Mouse (Mus musculus) embryonic fibroblast, embryonic 13.5 days (primary cell): ENCODE data around the gene Sbno2. TPM values are rescaled to one million over a fixed set of nuclear protein-coding genes. Genes with fewer than 3 reads are reported as not detected.

Source experiments
- H3K27ac ChIP-seq: 2 replicates; pipeline ENCODE4 v1.5.1; 2012; ENCODE audit warnings: low read length, control low read depth, inconsistent platforms; ENCODE audit not compliant: insufficient read depth
- H3K4me1 ChIP-seq: 2 replicates; pipeline ENCODE4 v1.6.1; 2011; ENCODE audit warnings: low read length; ENCODE audit not compliant: control insufficient read depth, insufficient read depth
- H3K4me3 ChIP-seq: 2 replicates; pipeline ENCODE4 v1.5.1; 2011; ENCODE audit warnings: mild to moderate bottlenecking, control low read depth, low read length; ENCODE audit not compliant: insufficient read depth
- CTCF ChIP-seq: IDR thresholded peaks from 2 replicates; pipeline ENCODE4 v1.5.1; 2011; ENCODE audit warnings: mild to moderate bottlenecking, control low read depth, low read length, moderate library complexity, borderline replicate concordance; ENCODE audit not compliant: insufficient read depth
- POLR2A ChIP-seq: IDR thresholded peaks from 2 replicates; pipeline ENCODE4 v1.6.1; 2011; ENCODE audit warnings: low read depth, mild to moderate bottlenecking, control low read depth, low read length, moderate library complexity
- polyA plus RNA-seq: library from polyadenylated mRNA; stranded (reverse); fragments of >200 nt; gene quantifications from 2 replicates; pipeline ENCODE4 v1.2.4, GENCODE M21; 2011; ENCODE audit warnings: low read depth; ENCODE audit not compliant: missing spikeins, insufficient read length

Sbno2 gene
- polyA plus RNA-seq, 1 experiment = 53.5 TPM

DNA sequence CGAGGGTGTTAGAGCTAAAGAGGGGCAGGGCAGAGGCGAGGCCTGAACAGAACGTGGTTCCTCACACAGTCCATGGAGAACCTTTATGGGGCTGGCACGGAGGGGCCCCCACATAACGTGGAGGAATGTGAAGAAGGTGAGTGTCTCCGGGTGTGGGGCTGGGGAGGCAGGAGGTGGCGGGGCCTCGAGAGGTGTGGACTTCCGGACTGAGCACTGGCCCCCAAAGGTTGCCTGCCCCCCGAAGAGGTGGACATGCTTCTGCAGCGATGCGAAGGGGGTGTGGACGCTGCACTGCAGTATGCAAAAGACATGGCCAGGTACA lies 84.1 kb downstream of the Sbno2 start:
- Histone ChIP-seq H3K27ac (no peak overlapping the region), H3K4me3 (no peak overlapping the region), H3K4me1 (peaks cover 8% of the 10 kb centered on the region)
- TF ChIP-seq POLR2A (no peak), CTCF (no peak)

DNA sequence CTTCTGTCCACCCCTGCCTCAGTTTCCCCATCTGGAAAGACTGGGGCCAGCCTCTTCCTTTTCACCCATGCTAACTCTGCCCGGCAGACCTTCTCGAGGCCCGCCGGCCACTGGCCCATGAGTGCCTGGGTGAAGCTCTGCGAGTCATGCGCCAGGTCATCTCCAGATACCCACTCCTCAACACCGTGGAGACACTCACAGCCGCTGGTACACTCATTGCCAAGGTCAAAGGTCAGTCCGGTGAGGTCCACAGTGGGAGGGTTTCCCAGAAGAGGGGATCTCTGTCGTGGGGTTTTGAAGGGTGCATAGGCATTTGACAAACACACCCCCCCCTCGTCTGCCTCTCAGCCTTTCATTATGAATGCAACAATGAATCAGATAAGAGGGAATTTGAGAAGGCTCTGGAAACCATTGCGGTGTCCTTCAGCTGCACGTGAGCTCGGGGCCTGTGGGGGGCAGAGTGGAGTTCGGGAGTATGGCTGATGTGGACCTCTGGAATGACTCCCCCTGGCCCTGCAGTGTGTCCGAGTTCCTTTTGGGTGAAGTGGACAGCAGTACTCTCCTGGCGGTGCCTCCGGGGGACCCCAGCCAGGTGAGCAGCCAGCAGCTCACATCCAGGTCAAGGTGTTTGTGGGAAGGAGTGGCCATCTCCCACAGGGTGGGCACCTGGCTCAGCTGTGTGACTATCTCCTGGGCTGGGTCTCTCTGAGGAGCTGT lies 84.6 kb downstream of the Sbno2 start:
- Histone ChIP-seq H3K4me1 (peaks cover 8% of the 10 kb centered on the region), H3K4me3 (no peak overlapping the region), H3K27ac (no peak overlapping the region)
- no peak for TF ChIP-seq POLR2A
- TF ChIP-seq CTCF = no peak

DNA sequence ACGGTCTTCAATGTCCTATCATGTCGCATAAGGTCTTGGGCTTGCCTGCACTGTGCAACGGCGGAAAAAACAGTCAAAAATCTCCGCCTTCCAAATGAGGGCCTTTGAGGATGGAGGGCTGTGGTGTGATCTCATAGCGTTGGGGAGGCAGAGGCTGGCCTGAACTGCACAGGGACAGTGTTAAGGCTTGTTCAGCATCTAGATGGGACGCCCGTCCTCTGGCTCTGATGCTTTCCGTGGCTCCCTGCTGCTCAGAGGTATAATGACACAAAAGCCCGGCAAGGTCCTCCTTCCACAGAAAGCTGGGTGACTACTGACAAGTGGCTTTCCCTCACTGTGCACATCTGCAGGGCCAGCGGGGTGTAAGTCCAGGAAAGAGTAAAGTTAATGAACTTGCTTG lies 85.2 kb downstream of the Sbno2 start:
- H3K4me3 ChIP-seq = no peak overlapping the region
- TF ChIP-seq CTCF = no peak
- no peak for TF ChIP-seq POLR2A
- H3K27ac ChIP-seq = no peak overlapping the region
- H3K4me1 ChIP-seq = peaks cover 8% of the 10 kb centered on the region

DNA sequence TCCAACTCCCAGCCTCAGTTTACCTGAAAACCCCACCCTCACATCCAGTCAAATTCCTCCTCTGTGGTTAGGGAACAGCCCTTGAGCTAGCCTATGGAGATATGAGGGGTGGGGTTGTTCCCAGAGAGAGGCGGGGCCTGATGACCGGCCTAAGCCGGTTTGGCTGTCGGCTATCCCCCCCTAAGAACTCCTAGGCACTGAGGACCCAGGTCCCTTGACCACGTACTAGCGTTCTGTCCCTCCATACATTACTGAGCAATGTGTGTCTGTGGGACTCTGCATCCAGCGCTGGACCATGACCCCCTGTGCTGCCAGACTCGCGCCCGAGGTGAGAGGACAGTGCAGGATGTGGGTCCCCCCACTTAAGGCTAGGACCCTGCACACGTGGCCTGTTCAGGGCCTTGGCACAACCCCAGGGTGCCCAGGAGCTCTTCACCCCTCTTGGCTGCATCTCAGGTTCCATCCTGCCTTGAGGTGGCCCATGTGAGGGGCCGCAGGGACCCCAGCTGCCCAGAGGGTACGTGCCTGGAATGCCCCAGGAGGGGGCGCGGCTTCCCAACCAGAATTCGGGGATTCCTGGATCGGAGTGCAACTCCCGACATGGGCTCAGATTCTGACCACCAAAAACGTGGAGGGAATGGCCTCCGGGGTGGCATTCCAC lies 85.8 kb downstream of the Sbno2 start:
- Histone ChIP-seq H3K4me1 (peaks cover 6% of the 10 kb centered on the region), H3K4me3 (no peak overlapping the region), H3K27ac (no peak overlapping the region)
- TF ChIP-seq CTCF (no peak), POLR2A (no peak)

DNA sequence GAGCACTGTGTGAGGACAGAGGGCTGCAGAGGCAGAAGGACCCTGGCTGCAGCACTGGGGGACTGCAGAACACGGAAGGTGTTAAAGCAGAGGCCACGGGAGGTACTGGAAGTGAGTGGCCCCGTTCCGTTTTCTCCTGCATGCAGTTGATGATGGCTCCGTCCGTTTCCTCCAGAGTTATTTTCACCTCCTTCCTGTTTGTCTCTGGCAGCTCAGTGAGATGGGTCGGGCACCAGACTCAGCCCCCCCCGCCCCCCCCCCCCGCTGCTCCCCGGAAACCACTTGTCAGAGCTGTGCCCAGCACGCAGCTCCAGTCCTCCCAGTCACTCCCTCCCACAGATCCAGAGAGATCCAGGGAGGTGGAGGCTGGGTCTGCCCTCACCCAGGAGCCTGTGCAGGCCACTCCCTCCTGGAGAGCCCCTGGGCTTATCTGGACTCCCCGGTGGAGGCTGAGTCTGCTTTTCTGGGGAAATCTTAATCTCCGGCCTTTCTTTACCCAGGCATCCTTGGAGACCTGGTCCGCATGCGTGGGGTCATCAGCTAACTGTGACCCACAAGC lies 86.6 kb downstream of the Sbno2 start:
- H3K4me1 ChIP-seq = no peaks in the 10 kb centered on the region
- H3K4me3 ChIP-seq = no peak overlapping the region
- 0 out of 2 replicates have a peak, but pooled peaks have one; percentile 27 for TF ChIP-seq POLR2A
- TF ChIP-seq CTCF = no peak
- H3K27ac ChIP-seq = peak overlapping the region; percentile 43; the same call in 1 of the 2 replicates

DNA sequence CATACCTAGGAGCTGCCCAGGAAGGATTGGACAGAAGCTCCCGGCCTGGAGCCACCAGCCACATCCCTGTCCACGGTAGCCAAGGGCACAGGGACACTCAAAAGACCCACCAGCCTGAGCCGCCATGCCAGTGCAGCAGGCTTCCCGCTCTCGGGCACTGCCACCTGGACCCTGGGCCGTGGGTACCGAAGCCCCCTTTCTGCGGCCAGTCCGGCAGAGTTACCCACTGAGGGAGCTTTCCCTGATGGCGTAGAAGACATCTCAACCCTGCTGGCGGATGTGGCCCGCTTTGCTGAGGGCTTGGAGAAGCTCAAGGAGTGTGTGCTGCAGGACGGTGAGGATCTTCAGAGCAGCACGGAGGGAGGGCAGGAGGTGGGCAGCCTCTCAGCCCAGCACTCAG lies 87.6 kb downstream of the Sbno2 start:
- no peak overlapping the region for H3K27ac ChIP-seq
- no peak for TF ChIP-seq POLR2A
- no peak for TF ChIP-seq CTCF
- no peaks in the 10 kb centered on the region for H3K4me1 ChIP-seq
- H3K4me3 ChIP-seq = no peak overlapping the region

GRCm38 (mm10) chr10:80017361-80017760 lies 88.0 kb downstream of the Sbno2 start:
- no peak overlapping the region for H3K27ac ChIP-seq
- no peaks in the 10 kb centered on the region for H3K4me1 ChIP-seq
- no peak overlapping the region for H3K4me3 ChIP-seq
- TF ChIP-seq POLR2A = no peak
- TF ChIP-seq CTCF = no peak

DNA sequence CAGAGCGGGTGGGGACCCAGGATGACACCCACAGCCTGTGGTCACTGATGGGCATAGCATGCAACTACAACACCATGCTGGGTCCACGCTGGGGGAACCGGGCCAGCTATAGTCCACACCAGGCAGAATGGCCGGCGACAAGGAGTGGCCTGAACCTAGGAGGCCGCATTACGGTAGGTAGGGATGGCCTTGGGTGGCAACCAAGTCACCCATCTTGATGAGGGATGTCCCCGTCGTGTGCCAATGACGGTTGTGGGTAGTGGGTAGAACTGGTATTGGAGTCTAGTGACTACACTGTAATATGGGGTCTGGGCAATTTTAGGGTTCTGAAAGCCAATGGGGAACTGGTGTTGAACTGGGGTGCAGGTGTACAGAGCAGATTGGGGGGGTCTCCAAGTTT lies 88.4 kb downstream of the Sbno2 start:
- TF ChIP-seq CTCF = no peak
- TF ChIP-seq POLR2A = no peak
- H3K4me3 ChIP-seq = no peak overlapping the region
- H3K27ac ChIP-seq = no peak overlapping the region
- H3K4me1 ChIP-seq = no peaks in the 10 kb centered on the region

- Histone ChIP-seq H3K4me3 (no peak within 1 kb of the TSS), H3K4me1 (no peaks in the 10 kb centered on the region), H3K27ac (no peak within 1 kb of the TSS)
- TF ChIP-seq POLR2A = no peak
- TF ChIP-seq CTCF = no peak
Observed at GRCm38 (mm10) chr10:80016511-80016910, 88.9 kb downstream of the Sbno2 start, which contains the start of gene Arhgap45. Gene Arhgap45 (plus strand): TSS chr10:80016653.

- TF ChIP-seq POLR2A (no peak), CTCF (no peak)
- H3K4me1 ChIP-seq = no peaks in the 10 kb centered on the region
- no peak overlapping the region for H3K4me3 ChIP-seq
- H3K27ac ChIP-seq = no peak overlapping the region
Observed at GRCm38 (mm10) chr10:80015583-80015982, 89.8 kb downstream of the Sbno2 start.
